Mouse (Mus musculus): ENCODE results near the gene Arhgef3. TPM values are rescaled to one million over a fixed set of nuclear protein-coding genes. Genes with fewer than 3 reads are reported as not detected.

The Arhgef3 gene
- polyA plus RNA-seq, 1 experiment from 2014 or later: 8.4 TPM

DNA sequence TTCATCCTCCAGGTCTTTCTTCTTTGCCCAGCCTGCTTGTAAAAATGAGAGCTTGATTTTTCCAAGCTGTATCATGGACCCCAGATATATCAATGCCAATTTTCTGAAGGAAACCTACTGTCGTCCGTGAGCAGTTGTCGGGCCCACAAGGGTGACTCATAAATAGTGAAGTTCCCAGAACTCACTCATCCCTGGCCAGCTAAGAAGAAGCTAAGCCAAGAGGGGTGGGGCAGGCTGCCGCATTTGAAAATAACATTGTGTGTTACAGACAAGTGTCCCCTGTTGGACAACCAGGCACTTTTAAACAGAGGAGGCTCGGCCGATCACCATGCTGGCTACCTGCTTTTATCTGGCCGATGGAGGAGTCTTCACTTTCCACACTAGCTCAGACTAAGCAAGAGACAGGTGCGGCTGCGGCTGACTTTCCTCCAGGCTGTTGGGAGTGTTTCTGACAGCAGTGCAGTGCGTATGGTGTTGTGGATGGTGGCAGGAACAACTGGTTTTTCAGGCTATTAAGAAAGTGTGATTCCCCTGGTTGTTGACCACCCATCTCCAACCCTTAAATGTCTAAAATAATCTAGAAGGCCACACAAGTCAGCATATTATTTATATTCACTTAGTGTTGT lies 58.6 kb downstream of the Arhgef3 start:
- no peaks in the 10 kb centered on the region for H3K9me3 ChIP-seq (replicated peaks)
- 88% methylated on average over 10 of the region's 10 CpGs for WGBS
- no peak for DNase-seq (ENCODE audit: low spot score)
- no peak overlapping the region for H3K4me3 ChIP-seq
- no peaks in the 10 kb centered on the region for H3K36me3 ChIP-seq
- H3K27me3 ChIP-seq (ENCODE audit: low read depth, poor library complexity, severe bottlenecking): no peaks in the 10 kb centered on the region
- H3K27ac ChIP-seq: no peak overlapping the region
- peaks cover 24% of the 10 kb centered on the region for H3K4me1 ChIP-seq

DNA sequence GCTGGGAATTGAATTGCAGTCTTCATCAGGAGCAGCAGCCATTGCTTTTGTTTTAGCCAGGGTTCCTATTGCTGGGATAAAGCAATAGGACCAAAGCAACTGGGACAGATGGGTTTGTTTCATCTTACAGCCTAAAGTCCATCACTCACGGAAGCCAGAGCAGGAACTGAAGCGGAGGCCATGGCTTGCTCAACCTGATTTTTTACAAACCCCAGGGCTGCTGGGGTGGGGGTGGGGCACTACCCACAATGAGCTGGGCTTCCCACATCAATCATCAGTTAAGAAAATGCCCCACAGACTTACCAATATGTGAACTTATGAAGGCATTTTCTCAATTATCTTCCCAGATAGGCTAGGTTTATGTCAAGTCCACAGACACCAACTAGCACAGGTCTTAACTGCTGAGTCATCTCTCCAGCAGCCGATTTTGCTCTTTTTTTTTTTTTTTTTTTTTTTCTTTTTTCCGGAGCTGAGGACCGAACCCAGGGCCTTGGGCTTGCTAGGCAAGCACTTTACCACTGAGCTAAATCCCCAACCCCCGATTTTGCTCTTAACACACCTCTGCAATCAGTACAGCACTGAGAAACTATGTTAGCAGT lies 59.6 kb downstream of the Arhgef3 start:
- Histone ChIP-seq H3K4me3 (no peak overlapping the region), H3K27me3 (ENCODE audit: low read depth, poor library complexity, severe bottlenecking) (no peaks in the 10 kb centered on the region), H3K27ac (no peak overlapping the region), H3K36me3 (no peaks in the 10 kb centered on the region), H3K9me3 (replicated peaks) (no peaks in the 10 kb centered on the region), H3K4me1 (peaks cover 24% of the 10 kb centered on the region)
- 67% methylated on average over 6 of the region's 6 CpGs for WGBS
- no peak for DNase-seq (ENCODE audit: low spot score)

DNA sequence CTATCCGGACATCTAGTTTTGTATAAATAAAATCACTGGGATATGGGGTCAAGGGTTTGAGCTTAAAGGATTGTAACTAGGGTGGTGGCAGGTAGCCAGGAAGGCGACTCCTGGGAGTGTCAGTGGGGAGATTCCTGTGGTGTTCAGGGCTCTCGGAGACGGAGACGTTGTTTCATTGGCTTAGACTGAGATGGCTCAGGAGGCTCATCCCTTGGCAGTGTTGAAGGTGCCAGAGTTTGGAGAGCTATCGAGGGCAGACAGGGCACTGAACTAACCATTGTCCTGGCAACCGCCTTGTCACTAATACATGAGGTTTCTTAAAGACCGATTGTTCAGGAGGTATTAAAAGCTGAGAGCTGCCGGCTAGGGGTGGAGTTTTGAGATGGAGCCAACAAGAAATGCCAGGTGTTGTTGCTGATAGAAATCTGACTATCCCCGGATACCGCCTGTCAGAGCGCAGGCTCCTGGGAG lies 60.2 kb downstream of the Arhgef3 start:
- peaks cover 24% of the 10 kb centered on the region for H3K4me1 ChIP-seq
- no peaks in the 10 kb centered on the region for H3K36me3 ChIP-seq
- H3K4me3 ChIP-seq: no peak overlapping the region
- no peaks in the 10 kb centered on the region for H3K9me3 ChIP-seq (replicated peaks)
- H3K27ac ChIP-seq: no peak overlapping the region
- WGBS: 83% methylated on average over 12 of the region's 12 CpGs
- no peaks in the 10 kb centered on the region for H3K27me3 ChIP-seq (ENCODE audit: low read depth, poor library complexity, severe bottlenecking)
- no peak for DNase-seq (ENCODE audit: low spot score)

DNA sequence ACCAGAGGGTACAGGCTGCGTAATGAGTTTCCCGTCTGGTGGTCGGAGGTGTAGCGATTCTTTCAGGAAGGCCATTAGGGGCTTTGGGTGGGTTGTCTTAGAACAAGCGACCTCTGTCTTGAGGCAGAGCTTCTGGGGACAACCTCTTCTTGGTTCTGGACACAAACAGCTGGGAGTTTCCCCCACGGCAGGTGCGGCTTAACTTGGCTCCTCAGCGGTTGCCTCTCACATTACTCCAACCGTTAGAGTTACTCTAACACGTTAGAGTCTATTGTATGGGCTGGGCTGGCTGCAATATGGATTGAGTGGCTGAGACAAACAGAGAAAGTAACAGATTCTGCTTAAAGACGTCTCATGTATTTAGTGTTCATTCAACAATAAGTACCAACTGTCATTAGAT lies 60.6 kb downstream of the Arhgef3 start:
- DNase-seq (ENCODE audit: low spot score): no peak

DNA sequence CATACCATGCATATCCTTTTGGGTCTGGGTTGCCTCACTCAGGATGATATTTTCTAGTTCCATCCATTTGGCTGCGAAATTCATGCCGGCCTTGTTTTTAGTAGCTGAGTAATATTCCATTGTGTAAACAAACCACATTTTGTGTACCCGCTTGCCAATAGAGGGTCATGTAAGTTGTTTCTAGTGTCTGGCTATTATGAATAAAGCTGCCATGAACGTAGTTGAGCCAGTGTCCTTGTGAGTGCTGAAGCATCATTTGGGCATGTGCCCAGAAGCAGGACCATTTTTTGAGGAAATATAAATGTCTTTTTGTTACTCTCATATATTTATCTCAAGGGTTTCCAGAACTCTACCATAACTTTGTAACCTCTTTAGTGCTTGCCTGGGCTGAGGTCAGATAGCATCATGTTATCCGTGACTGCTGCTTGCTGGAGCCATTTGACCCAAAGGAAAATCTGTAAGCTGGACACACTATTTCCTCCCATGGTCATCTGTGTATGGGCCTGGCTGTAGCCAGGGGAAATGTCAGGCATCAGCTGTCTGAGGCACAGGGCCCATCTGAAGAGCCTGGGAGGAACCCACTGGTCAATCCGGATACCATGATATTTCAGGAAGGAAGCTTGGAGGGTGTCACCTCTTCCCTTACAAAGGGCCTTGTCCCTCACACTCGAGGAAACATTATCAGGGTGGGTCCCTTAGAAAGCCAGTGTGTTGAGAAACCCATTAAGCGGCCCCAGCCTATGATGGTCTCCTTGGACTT lies 63.3 kb downstream of the Arhgef3 start:
- H3K36me3 ChIP-seq: no peaks in the 10 kb centered on the region
- peaks cover 22% of the 10 kb centered on the region for H3K4me1 ChIP-seq
- no peak overlapping the region; the same call in 1 of the 2 replicates for H3K27ac ChIP-seq
- DNase-seq (ENCODE audit: low spot score): no peak
- 91% methylated on average over 8 of the region's 8 CpGs for WGBS
- no peak overlapping the region for H3K4me3 ChIP-seq
- no peaks in the 10 kb centered on the region for H3K9me3 ChIP-seq (replicated peaks)
- no peaks in the 10 kb centered on the region for H3K27me3 ChIP-seq (ENCODE audit: low read depth, poor library complexity, severe bottlenecking)

More for the DNA sequence above, 60.6 kb downstream of the Arhgef3 start:
- Histone ChIP-seq H3K36me3 (no peaks in the 10 kb centered on the region), H3K9me3 (replicated peaks) (no peaks in the 10 kb centered on the region), H3K27me3 (ENCODE audit: low read depth, poor library complexity, severe bottlenecking) (no peaks in the 10 kb centered on the region), H3K27ac (no peak overlapping the region), H3K4me3 (no peak overlapping the region), H3K4me1 (peaks cover 24% of the 10 kb centered on the region)
- 86% methylated on average over 11 of the region's 11 CpGs for WGBS

GRCm38 (mm10) chr14:27178560-27178920 lies 63.8 kb downstream of the Arhgef3 start:
- Histone ChIP-seq H3K4me1 (peaks cover 26% of the 10 kb centered on the region), H3K36me3 (no peaks in the 10 kb centered on the region), H3K4me3 (no peak overlapping the region), H3K9me3 (replicated peaks) (no peaks in the 10 kb centered on the region), H3K27me3 (ENCODE audit: low read depth, poor library complexity, severe bottlenecking) (no peaks in the 10 kb centered on the region), H3K27ac (no peak overlapping the region; the same call in 1 of the 2 replicates)
- DNase-seq (ENCODE audit: low spot score): no peak
- 93% methylated on average over 8 of the region's 8 CpGs for WGBS

GRCm38 (mm10) chr14:27179771-27180170 lies 65.1 kb downstream of the Arhgef3 start:
- Histone ChIP-seq H3K36me3 (no peaks in the 10 kb centered on the region), H3K9me3 (replicated peaks) (no peaks in the 10 kb centered on the region), H3K27ac (no peak overlapping the region), H3K4me1 (peaks cover 22% of the 10 kb centered on the region), H3K27me3 (ENCODE audit: low read depth, poor library complexity, severe bottlenecking) (no peaks in the 10 kb centered on the region), H3K4me3 (no peak overlapping the region)
- no peak for DNase-seq (ENCODE audit: low spot score)
- 88% methylated on average over 7 of the region's 7 CpGs for WGBS

DNA sequence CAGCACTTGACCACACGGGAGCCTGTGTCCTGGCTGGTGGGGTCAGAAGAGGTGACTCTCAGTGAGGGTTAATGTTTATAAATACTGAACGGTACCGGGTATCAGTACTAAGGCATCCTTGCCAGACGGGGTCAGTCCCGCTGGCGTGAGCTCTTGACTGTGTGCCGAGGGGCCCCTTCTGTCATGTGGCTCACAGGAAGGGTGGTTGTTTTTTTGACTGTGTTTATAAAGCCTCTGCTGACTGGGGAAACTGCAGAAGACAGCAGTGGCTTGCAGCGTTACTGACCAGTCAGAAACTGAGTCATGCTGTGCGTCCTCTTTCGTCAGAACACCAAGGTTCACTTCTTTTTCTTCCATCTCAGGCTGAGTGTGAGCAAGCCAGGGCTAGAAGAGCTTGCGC lies 67.4 kb downstream of the Arhgef3 start:
- 67% methylated on average over 11 of the region's 11 CpGs for WGBS
- Histone ChIP-seq H3K4me1 (peaks cover 14% of the 10 kb centered on the region), H3K27me3 (ENCODE audit: low read depth, poor library complexity, severe bottlenecking) (no peaks in the 10 kb centered on the region), H3K9me3 (replicated peaks) (0 out of 2 replicates have a peak, but pooled peaks cover 2% of the 10 kb centered on the region), H3K4me3 (no peak overlapping the region), H3K27ac (peak overlapping the region; percentile 21; the same call in 1 of the 2 replicates), H3K36me3 (no peaks in the 10 kb centered on the region)
- no peak for DNase-seq (ENCODE audit: low spot score)

DNA sequence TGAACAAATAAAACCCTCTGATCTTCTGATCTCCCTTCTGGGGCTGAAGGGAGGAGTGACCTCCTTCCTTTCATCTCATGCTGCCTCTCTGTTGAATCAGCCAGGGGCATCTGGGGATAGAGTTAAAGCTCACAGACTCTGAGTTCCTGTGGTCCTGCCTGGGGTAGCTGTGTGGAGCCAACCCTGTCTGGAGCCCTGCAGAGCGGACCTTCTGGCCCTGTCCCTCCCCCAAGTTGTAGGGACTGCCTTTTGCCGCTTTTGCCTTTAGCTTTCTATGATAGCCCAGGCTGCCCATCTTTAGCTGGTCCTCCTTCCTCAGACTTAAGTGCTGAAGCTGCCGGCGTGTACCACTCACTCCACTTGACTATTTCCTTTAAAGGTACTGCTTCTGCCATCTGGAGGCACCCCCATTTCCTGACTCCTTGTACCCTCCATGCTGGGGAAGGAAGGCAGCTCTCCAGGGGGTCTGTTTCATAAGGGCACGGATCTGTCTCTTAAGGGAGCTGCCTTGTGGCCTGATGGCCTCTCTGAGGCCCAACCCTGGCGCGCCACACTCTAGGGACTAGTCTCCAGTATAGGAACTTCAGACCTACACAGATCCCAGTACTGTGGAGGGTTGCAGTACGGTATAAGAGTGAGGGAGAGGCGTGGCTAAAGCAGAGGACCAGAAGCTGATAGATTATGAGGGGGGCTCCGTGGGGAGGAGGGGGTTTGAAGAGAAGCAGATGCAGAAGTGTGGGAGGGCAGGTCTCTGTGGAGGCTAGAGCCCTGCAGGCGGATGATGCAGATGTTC lies 68.1 kb downstream of the Arhgef3 start:
- Histone ChIP-seq H3K4me1 (peaks cover 14% of the 10 kb centered on the region), H3K9me3 (replicated peaks) (0 out of 2 replicates have a peak, but pooled peaks cover 2% of the 10 kb centered on the region), H3K4me3 (no peak overlapping the region), H3K36me3 (no peaks in the 10 kb centered on the region), H3K27me3 (ENCODE audit: low read depth, poor library complexity, severe bottlenecking) (no peaks in the 10 kb centered on the region), H3K27ac (0 out of 2 replicates have a peak overlapping the region, but pooled peaks have one; percentile 21)
- WGBS: 76% methylated on average over 11 of the region's 11 CpGs
- no peak for DNase-seq (ENCODE audit: low spot score)

DNA sequence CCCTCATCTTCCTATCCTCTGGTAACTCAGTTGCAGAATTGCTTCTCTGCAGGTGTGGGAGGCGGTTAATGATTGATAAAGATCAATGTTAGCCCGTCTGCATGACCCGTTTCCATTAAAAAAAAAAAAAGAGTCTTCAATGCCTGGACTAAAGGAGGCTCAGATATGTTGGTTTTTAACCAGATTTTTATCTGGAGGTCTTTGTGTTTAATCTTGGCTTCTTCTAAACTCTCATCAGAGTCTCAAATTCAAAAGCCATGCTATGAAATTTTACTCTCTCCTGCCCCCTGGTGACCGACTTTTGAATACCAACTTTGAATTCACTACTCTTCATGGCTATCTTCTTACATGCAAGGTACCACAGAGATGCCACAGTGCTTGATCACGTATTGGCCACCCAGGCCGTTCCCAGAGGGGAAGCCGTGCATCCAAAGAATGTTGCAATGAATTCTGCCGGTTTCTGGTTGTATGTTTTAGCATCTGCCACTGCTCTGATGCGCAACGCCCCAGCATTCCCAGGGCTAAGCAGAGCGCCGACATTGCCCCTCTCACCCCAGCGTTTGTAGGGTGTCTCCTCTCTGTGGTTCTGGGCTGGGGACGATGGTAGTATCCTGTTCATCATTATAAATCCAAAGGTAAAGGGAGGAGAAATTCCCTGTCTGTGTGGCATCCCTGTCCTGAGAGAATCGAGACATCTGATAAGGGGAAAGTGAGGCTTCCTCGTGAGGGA lies 69.0 kb downstream of the Arhgef3 start:
- H3K4me1 ChIP-seq: peaks cover 14% of the 10 kb centered on the region
- H3K9me3 ChIP-seq (replicated peaks): 0 out of 2 replicates have a peak, but pooled peaks cover 2% of the 10 kb centered on the region
- peak; percentile 75 for DNase-seq (ENCODE audit: low spot score)
- H3K27me3 ChIP-seq (ENCODE audit: low read depth, poor library complexity, severe bottlenecking): no peaks in the 10 kb centered on the region
- no peaks in the 10 kb centered on the region for H3K36me3 ChIP-seq
- no peak overlapping the region for H3K4me3 ChIP-seq
- H3K27ac ChIP-seq: 0 out of 2 replicates have a peak overlapping the region, but pooled peaks have one; percentile 21
- 70% methylated on average over 16 of the region's 16 CpGs for WGBS

- H3K36me3 ChIP-seq: no peaks in the 10 kb centered on the region
- no peaks in the 10 kb centered on the region for H3K27me3 ChIP-seq (ENCODE audit: low read depth, poor library complexity, severe bottlenecking)
- H3K27ac ChIP-seq: no peak overlapping the region
- 74% methylated on average over 5 of the region's 5 CpGs for WGBS
- no peak for DNase-seq (ENCODE audit: low spot score)
- H3K4me3 ChIP-seq: no peak overlapping the region
- H3K4me1 ChIP-seq: peaks cover 25% of the 10 kb centered on the region
- H3K9me3 ChIP-seq (replicated peaks): 0 out of 2 replicates have a peak, but pooled peaks cover 2% of the 10 kb centered on the region
Observed at GRCm38 (mm10) chr14:27185902-27186301, 71.2 kb downstream of the Arhgef3 start.

DNA sequence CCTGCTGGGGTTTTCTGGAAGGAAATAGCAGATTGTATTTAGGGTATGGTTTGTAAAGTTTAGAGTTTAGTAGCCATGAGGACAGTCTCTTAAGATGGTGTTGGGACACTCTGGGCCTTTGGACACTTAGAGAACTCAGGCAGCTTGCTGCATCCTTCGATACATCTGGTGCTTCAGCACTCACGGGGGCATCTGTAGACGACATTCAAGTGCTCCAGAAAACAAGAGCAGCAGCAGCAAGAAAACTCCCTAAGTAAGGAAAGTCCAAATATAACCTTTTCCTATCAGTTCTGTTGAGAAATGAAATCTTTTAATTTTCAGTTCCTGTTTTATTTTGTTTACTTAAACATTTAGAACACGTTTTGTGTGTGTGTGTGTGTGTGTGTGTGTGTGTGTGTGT lies 71.9 kb downstream of the Arhgef3 start:
- Histone ChIP-seq H3K36me3 (no peaks in the 10 kb centered on the region), H3K27ac (no peak overlapping the region), H3K9me3 (replicated peaks) (0 out of 2 replicates have a peak, but pooled peaks cover 2% of the 10 kb centered on the region), H3K27me3 (ENCODE audit: low read depth, poor library complexity, severe bottlenecking) (no peaks in the 10 kb centered on the region), H3K4me3 (no peak overlapping the region), H3K4me1 (peaks cover 25% of the 10 kb centered on the region)
- no peak for DNase-seq (ENCODE audit: low spot score)
- 83% methylated on average over 4 of the region's 4 CpGs for WGBS
